Mouse (Mus musculus) cortical plate, adult 2 months (tissue): Measurements from ENCODE around the gene Efcc1. TPM values are rescaled to one million over a fixed set of nuclear protein-coding genes. Genes with fewer than 3 reads are reported as not detected.

Experiments
- H3K27ac ChIP-seq: fragments of 200-500 bp; 2 replicates; pipeline ENCODE4 v1.5.1; 2012; ENCODE audit warnings: low read length, control low read depth, inconsistent platforms; ENCODE audit not compliant: insufficient read depth
- H3K4me1 ChIP-seq: fragments of 200-500 bp; 2 replicates; pipeline ENCODE4 v1.6.1; 2011; ENCODE audit warnings: low read length; ENCODE audit not compliant: control insufficient read depth, insufficient read depth
- H3K4me3 ChIP-seq: fragments of 200-500 bp; 2 replicates; pipeline ENCODE4 v1.5.1; 2011; ENCODE audit warnings: mild to moderate bottlenecking, low read length, control low read depth; ENCODE audit not compliant: insufficient read depth
- CTCF ChIP-seq: fragments of 200-500 bp; IDR thresholded peaks from 2 replicates; pipeline ENCODE4 v1.5.1; 2011; ENCODE audit warnings: mild to moderate bottlenecking, control low read depth, low read length; ENCODE audit not compliant: insufficient read depth; ENCODE audit errors: extremely low read depth
- POLR2A ChIP-seq: fragments of 200-500 bp; IDR thresholded peaks from 2 replicates; pipeline ENCODE4 v1.6.1; 2011; ENCODE audit warnings: mild to moderate bottlenecking, low read length, control low read depth; ENCODE audit not compliant: insufficient read depth; ENCODE audit errors: extremely low read depth
- polyA plus RNA-seq: library from polyadenylated mRNA; depleted of rRNA; stranded (reverse); fragments of >200 nt; gene quantifications from 2 replicates; pipeline ENCODE4 v1.2.3, GENCODE M21; 2012

Gene Efcc1
- polyA plus RNA-seq, 1 experiment, result 6.7 TPM

DNA sequence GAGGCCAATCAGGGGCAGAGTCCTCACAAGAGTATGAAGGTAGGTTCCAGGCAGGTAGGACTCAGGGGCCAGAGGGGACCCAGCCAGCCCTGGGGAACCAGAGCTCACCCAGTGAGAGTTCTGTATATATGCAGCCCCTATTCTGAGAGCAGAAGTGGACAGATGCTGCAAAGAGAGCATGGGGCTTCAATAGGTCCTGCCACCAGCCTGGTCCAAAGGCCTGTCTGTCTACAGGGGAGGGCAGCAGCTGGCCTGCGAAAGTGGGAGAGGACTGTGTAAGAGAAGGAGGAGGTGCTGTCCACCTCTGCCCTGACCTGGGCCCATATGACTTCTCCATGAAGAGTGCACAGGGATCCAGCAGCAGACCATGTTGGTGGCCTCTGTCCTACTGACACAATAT lies 46.0 kb downstream of the Efcc1 start:
- H3K27ac ChIP-seq, result no peak overlapping the region

GRCm38 (mm10) chr6:87777842-87778241 lies 47.2 kb downstream of the Efcc1 start, which contains the start of gene Gp9:
TSS of gene Gp9 (plus strand) at chr6:87778072.
- Histone ChIP-seq H3K4me1 (no peaks in the 10 kb centered on the region), H3K4me3 (no peak within 1 kb of the TSS), H3K27ac (no peak within 1 kb of the TSS)
- TF ChIP-seq POLR2A (no peak), CTCF (no peak)

More for the DNA sequence above, 46.0 kb downstream of the Efcc1 start:
- TF ChIP-seq POLR2A (no peak), CTCF (no peak)
- Histone ChIP-seq H3K4me3 (no peak overlapping the region), H3K4me1 (no peaks in the 10 kb centered on the region)

GRCm38 (mm10) chr6:87778294-87779173 lies 47.9 kb downstream of the Efcc1 start:
- Histone ChIP-seq H3K4me1 (no peaks in the 10 kb centered on the region), H3K4me3 (no peak overlapping the region), H3K27ac (no peak overlapping the region)
- no peak for TF ChIP-seq POLR2A
- TF ChIP-seq CTCF, result no peak

DNA sequence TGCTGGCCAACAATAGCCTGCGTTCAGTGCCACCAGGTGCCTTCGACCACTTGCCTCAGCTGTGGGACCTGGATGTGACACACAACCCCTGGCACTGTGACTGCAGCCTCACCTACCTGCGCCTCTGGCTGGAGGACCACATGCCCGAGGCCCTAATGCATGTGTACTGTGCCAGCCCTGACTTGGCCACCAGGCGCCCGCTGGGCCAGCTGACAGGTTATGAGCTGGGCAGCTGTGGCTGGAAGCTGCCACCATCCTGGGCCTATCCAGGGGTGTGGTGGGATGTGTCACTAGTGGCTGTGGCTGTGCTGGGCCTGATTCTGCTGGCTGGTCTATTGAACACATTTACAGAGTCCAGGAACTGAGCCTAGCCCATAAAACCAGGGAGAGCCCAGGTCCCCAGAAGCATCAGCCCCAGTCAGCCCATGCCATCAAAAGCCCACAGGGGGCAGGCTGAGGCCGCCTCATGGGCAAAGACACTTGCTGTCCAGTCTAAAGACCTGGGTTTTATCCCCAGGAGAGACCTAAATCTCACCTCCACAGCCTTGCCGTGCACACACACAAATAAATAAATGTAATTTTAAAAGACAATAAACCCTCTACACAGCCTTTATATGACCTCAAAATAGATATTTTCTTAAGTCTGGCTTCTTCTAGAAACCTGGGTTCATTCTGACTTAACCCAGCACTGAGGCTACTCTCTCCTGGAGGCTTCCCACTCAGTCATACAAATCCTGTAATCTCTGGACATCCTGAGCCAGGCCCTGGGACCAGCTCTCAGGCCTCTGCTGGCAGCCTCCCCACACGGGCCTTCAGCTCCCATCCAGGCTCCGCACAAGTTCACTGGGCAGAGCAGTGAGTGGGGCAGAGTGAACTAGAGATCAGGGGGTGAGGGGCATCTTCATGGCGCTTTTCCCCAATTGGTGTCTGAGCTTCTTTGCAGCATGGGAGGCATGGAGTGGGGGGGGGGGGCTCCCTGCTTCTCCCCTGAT lies 48.8 kb downstream of the Efcc1 start:
- Histone ChIP-seq H3K4me1 (no peaks in the 10 kb centered on the region), H3K4me3 (no peak overlapping the region), H3K27ac (no peak overlapping the region)
- no peak for TF ChIP-seq POLR2A
- no peak for TF ChIP-seq CTCF

DNA sequence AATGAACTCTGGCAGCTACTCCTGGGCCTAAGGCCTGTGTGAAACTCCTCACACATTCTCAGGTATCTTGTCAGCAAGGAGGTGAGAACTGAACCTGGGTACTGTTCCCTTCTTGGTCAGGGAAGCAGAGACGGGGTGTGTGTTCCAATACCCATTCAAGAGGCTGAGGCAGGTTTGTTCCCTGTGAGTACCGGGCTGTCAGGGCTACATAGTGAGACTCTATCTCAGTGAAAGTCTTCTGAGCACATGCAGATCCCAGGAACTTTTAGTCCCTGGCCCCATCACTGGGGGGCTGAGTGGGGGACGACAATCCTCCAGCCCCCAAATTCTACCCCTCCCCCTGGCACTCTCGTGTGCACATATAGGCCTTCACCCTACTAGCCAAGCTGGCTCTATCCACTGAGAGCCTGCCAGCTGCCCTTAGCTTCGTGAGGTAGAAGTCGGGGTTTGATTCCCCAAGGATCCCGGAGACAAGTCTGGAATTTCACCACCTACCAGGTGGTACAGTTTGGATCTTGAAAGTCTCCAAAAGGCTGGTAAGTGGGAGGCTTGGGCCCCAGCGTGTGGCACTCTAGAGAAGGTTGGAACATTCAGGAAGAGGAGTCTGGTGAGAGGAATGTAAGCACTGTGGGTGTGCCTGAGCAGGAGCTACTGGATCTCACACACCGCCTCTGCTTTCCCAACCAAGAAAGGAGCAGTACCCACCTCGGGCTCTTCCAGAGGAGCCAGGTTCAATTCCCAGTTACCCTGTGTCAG lies 50.1 kb downstream of the Efcc1 start:
- no peak overlapping the region for H3K4me3 ChIP-seq
- no peak for TF ChIP-seq CTCF
- TF ChIP-seq POLR2A, result no peak
- H3K4me1 ChIP-seq, result no peaks in the 10 kb centered on the region
- no peak overlapping the region for H3K27ac ChIP-seq

DNA sequence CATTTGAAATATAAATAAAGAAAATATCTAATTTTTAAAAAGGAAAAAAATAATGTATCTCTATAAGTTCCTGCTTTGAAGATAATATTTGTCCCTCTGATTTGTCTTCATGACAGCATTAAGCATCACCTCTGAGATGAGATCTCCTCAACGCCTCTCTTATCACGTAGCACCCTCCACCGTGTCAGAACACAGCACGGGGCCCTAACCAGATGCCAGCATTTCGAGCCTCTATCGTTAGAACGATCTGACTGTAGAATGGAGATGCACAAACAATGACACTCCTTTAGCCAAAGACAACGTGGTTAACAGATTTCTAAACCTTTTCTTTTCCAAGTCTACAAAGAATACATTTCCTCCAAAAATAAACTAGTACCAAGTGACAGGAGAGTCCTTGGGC lies 53.4 kb downstream of the Efcc1 start:
- TF ChIP-seq POLR2A, result no peak
- TF ChIP-seq CTCF, result no peak

GRCm38 (mm10) chr6:87786621-87787020 lies 56.0 kb downstream of the Efcc1 start:
- TF ChIP-seq POLR2A (no peak), CTCF (no peak)
- H3K27ac ChIP-seq, result no peak overlapping the region

More for the DNA sequence above, 53.4 kb downstream of the Efcc1 start:
- no peak overlapping the region for H3K27ac ChIP-seq
- no peak overlapping the region for H3K4me3 ChIP-seq
- no peaks in the 10 kb centered on the region for H3K4me1 ChIP-seq

DNA sequence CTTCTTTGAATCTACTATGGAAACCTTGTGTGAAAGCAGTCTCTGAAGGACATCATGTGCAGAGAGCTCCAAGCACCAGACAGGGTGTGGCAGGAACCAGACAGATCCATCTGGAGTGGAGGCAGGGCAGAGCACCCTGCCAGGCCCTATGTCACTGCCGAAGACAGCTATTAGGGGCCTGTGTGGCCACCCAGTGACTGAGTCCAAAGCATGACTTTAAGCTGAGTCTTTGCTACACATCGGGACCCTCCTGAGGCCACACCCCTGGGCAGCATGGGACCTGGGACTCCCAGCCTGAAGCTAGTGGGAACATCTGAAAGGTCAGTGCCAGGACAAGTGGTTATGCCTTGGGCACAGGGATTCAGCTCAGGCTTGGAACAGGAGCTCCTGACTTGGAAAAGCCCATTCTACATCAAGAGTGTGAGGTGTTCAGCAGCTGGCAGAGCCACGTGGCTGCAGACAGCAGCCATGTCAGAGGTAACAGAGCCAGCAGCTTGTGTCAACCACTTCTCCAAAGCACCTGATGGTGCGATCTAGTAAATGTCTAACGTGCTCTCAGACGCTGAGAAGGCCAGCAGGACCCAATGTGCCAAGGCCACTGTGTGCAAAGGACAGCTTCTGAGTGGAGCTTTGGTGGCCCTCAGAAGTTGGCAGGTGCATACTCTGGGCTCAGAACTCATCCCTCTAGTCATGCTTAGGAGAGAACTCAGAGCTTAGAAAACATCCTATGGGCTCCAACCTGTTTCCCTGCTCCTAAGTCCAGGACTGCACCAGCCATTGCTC lies 56.6 kb downstream of the Efcc1 start:
- Histone ChIP-seq H3K27ac (no peak overlapping the region), H3K4me3 (no peak overlapping the region), H3K4me1 (no peaks in the 10 kb centered on the region)
- TF ChIP-seq POLR2A (no peak), CTCF (no peak)

More at GRCm38 (mm10) chr6:87786621-87787020, 56.0 kb downstream of the Efcc1 start:
- Histone ChIP-seq H3K4me1 (no peaks in the 10 kb centered on the region), H3K4me3 (no peak overlapping the region)
